Mouse (Mus musculus) Patski (cell line): ENCODE measurements around the gene S100a3. TPM values are rescaled to one million over a fixed set of nuclear protein-coding genes. Genes with fewer than 3 reads are reported as not detected.

Experiments used
- ATAC-seq: fragments of 100-300 bp; one replicate; pipeline ENCODE4 v1.8.0; 2021
- CTCF ChIA-PET: fragments of 350-600 bp; sonication (Branson Sonifier 250); formaldehyde crosslinking; loops from one replicate; lab custom pipeline; 2022; ENCODE audit warnings: inconsistent platforms; lab: Charles Lee
- POLR2A ChIA-PET: fragments of 350-600 bp; sonication (Branson Sonifier 250); formaldehyde crosslinking; loops from one replicate; lab custom pipeline; 2022; ENCODE audit warnings: antibody characterized with exemption, inconsistent platforms; lab: Charles Lee
- DNase-seq: peaks from one replicate; pipeline ENCODE4 v3.0.0-alpha.2; 2011; ENCODE audit warnings: low read depth, low spot score
- H3K27me3 ChIP-seq: fragments of 371-371 bp; one replicate; pipeline ENCODE4 v1.5.1; 2021
- CTCF ChIP-seq: fragments of 100-300 bp; IDR thresholded peaks from one replicate; pipeline ENCODE4 v1.5.1; 2021
- in situ Hi-C: fragments of 300-500 bp; cut with MboI; formaldehyde crosslinking; loops from 3 replicates; pipeline ENCODE4 v1.11.1; 2018; ENCODE audit warnings: low pct_unique_long_range_greater_than_20kb, mixed read lengths
- polyA plus RNA-seq: library from polyadenylated mRNA; unstranded; gene quantifications from one replicate; pipeline ENCODE4 v1.2.3, GENCODE M21; 2021

Gene S100a3
- 7.0 TPM for polyA plus RNA-seq

DNA sequence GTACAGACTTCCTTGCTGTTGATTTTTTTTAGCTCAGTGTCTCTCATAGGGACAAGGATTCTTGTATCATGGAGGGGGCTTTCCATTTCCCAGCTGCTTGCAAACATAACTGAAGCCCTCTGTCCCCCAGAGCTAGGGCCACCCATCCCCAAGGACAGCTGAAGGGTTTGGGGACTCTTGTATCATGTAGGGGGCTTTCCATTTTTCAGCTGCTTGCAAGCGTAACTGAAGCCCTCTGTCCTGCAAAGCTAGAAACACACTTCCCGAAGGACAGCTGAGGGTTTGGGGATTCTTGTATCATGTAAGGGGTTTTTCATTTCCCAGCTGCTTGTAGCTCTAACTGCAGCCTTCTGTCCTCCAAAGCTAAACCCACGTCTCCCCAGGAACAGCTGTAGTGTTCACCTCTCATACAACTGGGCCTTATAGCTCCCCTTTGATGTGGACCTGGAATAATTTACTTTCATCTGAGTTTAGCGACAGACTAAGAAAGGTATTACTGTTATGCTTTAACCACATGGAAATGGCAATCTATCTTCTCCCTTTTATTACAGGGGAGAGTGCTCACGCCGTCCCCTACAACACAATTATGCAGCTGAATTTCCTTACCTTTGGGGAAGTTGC is at the start of gene S100a3:
Gene S100a3, plus strand, starts transcription at position 571 of the 621 bp plus-strand sequence.
- DNase-seq (no peak), ATAC-seq (no peak)
- H3K27me3 ChIP-seq = peaks cover 4% of the 10 kb centered on the region
- POLR2A ChIA-PET = no interaction called here
- no peak for TF ChIP-seq CTCF
- in situ Hi-C loops = no loop called here
- CTCF ChIA-PET = interaction anchor here (0.9 to 3.3 kb wide), 7 partner anchors 11 to 92 kb away, joined by 3 to 17 read pairs (median 4); partner anchors contain the start of gene S100a14

DNA sequence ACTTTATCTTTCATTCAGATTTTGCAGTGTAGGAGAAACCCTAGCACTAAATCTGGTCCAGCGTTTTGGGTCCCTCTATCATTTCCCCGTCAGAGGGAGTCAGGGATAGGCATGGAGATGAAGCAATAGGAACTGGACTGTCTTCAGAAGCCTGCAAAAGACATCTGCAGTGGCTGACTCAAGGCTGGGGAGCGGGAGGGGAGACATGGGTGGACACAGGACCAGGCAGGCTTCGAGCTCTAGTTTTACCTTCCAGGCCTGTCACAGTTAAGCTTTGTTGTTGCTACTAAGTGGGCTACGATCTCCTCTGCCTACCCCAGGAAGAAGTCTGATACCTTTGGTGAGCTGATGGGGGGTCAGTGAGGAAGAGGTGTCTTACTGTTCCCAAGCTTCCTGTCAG is 48.1 kb upstream of the S100a3 start:
- H3K27me3 ChIP-seq = no peaks in the 10 kb centered on the region
- ATAC-seq (no peak), DNase-seq (no peak)
- ChIA-PET POLR2A (interaction anchor here (1.1 to 1.5 kb wide), 3 partner anchors 11 to 115 kb away, joined by 3 to 5 read pairs (median 3); no protein-coding TSS in a partner anchor), CTCF (interaction anchor here (0.7 to 3.0 kb wide), 13 partner anchors 10 to 141 kb away, joined by 3 to 22 read pairs (median 4); partner anchors contain the start of genes S100a14, S100a6 and Snapin)
- no peak for TF ChIP-seq CTCF
- in situ Hi-C loops = no loop called here

DNA sequence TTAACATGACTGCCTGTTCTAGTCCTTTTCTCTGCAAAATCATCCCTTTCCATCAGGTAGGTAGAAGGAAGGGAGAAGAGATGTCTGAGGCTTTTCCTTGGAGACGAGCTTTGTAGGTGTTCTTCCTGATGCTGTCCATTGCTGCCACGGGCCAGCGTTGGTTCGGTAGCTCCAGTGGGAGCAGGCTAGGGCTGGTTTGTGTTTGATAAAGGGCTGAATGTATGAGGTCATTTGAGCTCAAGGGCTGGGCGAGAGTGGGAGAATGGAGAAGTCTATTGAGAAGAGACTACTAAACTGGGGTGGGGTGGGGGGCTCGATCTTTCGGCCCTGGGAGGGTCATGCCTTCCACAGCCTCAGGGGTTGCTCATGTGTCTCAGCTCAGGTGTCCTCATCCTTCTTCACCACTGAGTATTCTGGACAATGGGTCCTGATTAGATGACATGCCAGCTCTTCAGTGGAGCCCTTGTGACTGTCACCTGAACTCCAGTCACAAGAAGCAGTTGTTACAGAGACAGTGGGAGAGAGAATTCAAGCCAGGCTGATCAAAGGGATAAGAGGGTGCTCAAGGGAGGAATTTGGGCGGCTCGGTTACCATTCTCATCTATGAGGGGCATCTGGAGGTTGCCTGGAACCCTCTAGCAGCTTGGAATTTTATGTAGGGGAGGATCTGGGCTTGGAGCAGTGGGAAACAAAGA is 47.3 kb upstream of the S100a3 start:
- POLR2A ChIA-PET = interaction anchor here (1.3 to 1.5 kb wide), 2 partner anchors 101 to 102 kb away, joined by 4 to 5 read pairs; no protein-coding TSS in a partner anchor
- TF ChIP-seq CTCF = no peak
- ATAC-seq (no peak), DNase-seq (no peak)
- CTCF ChIA-PET = interaction anchor here (0.8 to 3.0 kb wide), 14 partner anchors 9 to 140 kb away, joined by 3 to 22 read pairs (median 4); partner anchors contain the start of genes S100a14, S100a6, S100a7a and Snapin
- in situ Hi-C loops = no loop called here
- no peaks in the 10 kb centered on the region for H3K27me3 ChIP-seq

DNA sequence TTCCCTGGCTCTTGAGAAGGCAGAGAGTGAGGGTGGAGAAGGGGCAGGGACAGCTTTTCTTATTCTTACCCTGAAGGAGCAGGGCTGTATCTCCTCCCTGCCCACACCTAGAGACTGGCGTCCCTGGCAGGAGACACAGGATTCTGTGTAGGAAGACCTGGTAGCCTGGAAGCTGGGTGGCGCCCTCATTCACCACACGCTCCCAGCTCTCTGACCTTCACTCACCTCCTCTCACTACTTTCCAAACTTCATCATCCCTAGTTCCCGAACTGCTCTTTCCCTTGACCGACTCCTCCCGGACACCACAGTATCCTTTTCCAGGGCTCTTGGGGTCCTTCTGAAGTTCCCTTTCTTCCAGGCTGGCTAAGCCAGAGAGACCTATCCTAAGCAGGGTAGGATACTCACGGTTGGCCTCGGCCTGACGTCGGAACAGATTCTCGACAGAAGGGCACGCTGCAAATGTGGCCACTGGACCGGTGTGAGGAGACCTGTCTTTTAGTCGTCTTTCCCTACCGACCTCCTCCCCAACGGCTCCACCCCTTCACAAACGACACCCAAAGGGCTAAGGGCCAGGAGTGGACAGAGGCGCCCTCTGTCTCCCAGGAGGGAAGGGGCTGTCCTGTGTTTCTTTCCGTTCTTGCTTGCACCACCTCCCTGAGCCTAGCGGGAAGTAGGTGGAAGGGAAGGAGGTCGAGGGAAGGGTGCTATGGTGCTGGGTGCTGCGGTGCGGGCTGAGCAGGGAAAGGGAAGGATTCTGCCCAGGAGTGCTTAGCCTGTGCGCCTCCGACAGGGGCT is 46.4 kb upstream of the S100a3 start, which contains the start of the genes S100a1 and S100a13:
Gene S100a1, minus strand, starts transcription at position 597 of the 795 bp plus-strand sequence.
Gene S100a13, plus strand, starts transcription at position 640 of the 795 bp plus-strand sequence.
- ATAC-seq (peak; percentile 91), DNase-seq (no peak)
- no peak for TF ChIP-seq CTCF
- in situ Hi-C loops = no loop called here
- no peaks in the 10 kb centered on the region for H3K27me3 ChIP-seq
- ChIA-PET CTCF (interaction anchor here (0.8 to 3.0 kb wide), 8 partner anchors 8 to 139 kb away, joined by 3 to 22 read pairs (median 4); partner anchors contain the start of genes S100a14, S100a7a and Snapin), POLR2A (interaction anchor here (1.3 kb wide), 1 partner anchor 100 kb away, joined by 4 read pairs; no protein-coding TSS in a partner anchor)

DNA sequence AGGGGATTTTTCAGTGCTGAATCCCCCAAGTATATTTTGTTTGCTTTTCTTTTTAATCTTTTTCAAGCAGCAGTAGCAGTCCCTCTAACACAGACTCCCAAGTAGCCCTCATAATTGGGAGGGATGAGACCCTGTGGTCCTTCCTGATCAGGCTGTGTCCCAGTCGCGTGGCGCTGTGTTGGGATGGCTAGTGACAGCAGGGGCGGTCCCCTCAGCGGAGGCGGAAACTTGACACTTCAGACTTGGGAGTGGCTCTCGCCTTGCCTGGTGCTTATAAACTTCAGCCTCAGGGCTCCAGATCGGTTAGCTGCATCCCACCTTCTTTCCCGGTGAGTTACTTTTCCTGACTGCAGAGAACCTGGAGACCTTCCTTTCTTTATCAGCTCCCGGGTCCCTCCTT is 45.7 kb upstream of the S100a3 start:
- CTCF ChIA-PET = interaction anchor here (0.9 to 1.6 kb wide), 4 partner anchors 11 to 139 kb away, joined by 3 to 4 read pairs (median 4); partner anchors contain the start of genes S100a7a and Snapin
- no peak for TF ChIP-seq CTCF
- DNase-seq (no peak), ATAC-seq (peak; percentile 64)
- POLR2A ChIA-PET = no interaction called here
- no peaks in the 10 kb centered on the region for H3K27me3 ChIP-seq
- in situ Hi-C loops = loop anchor here (5.0 kb wide), 1 partner anchor 103 kb away; no protein-coding TSS in a partner anchor

DNA sequence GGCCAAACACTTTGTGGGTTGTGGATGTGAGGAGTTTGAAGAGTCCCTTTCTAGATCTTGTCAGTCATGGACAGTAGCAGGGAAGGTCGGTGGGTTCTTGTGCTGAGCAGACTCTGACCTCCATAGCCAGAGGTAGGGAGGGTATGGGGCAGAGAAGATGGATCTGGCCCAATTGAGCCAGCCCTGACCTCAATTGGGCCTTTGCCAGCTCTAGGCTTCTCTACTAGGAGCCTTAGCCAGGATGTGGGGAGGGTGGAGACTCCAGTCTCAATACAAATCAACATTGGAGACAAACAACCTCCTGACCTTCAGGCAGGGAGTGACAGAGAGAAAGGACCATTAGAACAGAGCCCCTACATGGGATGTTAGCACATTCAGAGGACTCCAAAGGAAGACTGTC is 45.1 kb upstream of the S100a3 start:
- DNase-seq (no peak), ATAC-seq (no peak)
- no peak for TF ChIP-seq CTCF
- no peaks in the 10 kb centered on the region for H3K27me3 ChIP-seq
- CTCF ChIA-PET = interaction anchor here (0.9 to 1.6 kb wide), 4 partner anchors 10 to 138 kb away, joined by 3 to 4 read pairs (median 4); partner anchors contain the start of genes S100a7a and Snapin
- in situ Hi-C loops = loop anchor here (5.0 kb wide), 1 partner anchor 102 kb away; no protein-coding TSS in a partner anchor
- POLR2A ChIA-PET = no interaction called here

DNA sequence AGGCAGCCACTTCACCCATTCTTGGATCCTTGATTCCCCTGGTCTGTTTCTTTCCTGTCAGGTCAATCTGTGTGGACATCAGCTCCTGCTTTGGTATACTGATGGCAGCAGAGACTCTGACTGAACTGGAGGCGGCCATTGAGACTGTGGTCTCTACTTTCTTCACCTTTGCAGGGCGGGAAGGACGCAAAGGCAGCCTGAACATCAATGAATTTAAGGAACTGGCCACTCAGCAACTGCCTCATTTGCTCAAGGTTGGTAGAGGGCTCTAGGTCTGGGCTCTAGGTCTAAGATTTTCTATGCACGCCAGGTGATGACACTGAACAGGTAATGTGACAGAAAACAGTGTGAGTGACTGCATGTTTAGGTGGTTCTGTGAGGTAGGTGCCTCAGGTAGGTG is 44.6 kb upstream of the S100a3 start:
- ATAC-seq (no peak), DNase-seq (no peak)
- in situ Hi-C loops = loop anchor here (5.0 kb wide), 1 partner anchor 102 kb away; no protein-coding TSS in a partner anchor

DNA sequence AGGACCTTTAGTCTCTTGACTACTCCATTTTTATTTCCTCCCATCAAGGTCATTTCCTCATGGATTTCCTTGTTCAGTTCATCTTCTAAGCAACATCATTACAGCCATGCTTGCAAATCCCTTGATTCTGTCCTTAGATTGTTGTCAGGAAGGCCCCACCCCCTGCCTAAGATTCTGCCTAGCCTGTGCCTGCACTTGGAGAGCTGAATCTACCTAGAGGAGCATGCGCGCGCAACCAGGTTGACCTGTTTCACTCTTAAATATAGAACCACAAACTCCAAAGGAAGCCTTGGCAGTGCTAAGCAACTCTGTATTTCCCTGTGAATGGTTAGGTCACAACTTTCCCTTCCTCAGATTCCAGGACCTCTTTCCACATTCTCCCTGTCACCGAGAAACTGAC is 42.7 kb upstream of the S100a3 start:
- TF ChIP-seq CTCF = no peak
- POLR2A ChIA-PET = no interaction called here

More for the DNA sequence above, 44.6 kb upstream of the S100a3 start:
- CTCF ChIA-PET = interaction anchor here (1.2 to 1.6 kb wide), 3 partner anchors 9 to 138 kb away, joined by 3 to 4 read pairs (median 4); partner anchors contain the start of genes S100a7a and Snapin
- no peaks in the 10 kb centered on the region for H3K27me3 ChIP-seq
- TF ChIP-seq CTCF = no peak
- POLR2A ChIA-PET = no interaction called here

DNA sequence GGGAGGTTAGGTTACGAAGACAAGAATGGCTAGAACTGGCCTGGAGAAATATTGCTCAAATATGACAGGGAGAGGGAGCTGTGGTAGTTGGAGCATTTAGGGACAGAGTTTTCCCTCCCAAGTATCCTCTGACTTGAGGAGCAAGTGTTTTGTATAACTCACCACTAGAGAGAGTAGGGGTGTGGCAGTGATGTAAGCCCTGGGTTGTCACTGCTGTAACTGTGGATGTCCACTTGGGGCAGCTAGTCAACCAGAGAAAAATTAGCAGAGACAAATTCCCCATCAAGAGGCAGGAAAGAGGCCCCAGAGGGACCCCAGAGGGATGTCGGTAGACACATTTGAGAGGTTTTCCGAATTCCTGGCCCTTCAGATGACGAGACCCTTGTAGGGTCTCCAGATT is 35.0 kb upstream of the S100a3 start:
- no peaks in the 10 kb centered on the region for H3K27me3 ChIP-seq
- ChIA-PET POLR2A (interaction anchor here (0.6 to 1.2 kb wide), 3 partner anchors 58 to 164 kb away, joined by 3 read pairs; partner anchors contain the start of gene S100a4), CTCF (interaction anchor here (0.9 to 6.2 kb wide), 27 partner anchors 10 to 185 kb away, joined by 3 to 66 read pairs (median 5); partner anchors contain the start of genes Chtop, Gm42674, S100a16 and S100a3)
- TF ChIP-seq CTCF = peak; percentile 98
- DNase-seq (no peak), ATAC-seq (peak; percentile 73)
- in situ Hi-C loops = no loop called here

More for the DNA sequence above, 42.7 kb upstream of the S100a3 start:
- in situ Hi-C loops = loop anchor here (5.0 kb wide), 1 partner anchor 100 kb away; no protein-coding TSS in a partner anchor
- ATAC-seq (no peak), DNase-seq (no peak)
- CTCF ChIA-PET = interaction anchor here (1.1 to 1.3 kb wide), 2 partner anchors 91 to 193 kb away, joined by 3 to 7 read pairs; no protein-coding TSS in a partner anchor
- no peaks in the 10 kb centered on the region for H3K27me3 ChIP-seq
